Mouse (Mus musculus) cerebellum, adult 2 months (tissue): Measurements from ENCODE around the gene Zfp819. TPM values are rescaled to one million over a fixed set of nuclear protein-coding genes. Genes with fewer than 3 reads are reported as not detected.
"Not testable (repeated sequence)": the region's sequence is repeated elsewhere in the genome, so short reads cannot be mapped to it uniquely, and the experiment has no call there.

Source experiments
- DNase-seq, 2 experiments: peaks; one replicate each; pipeline ENCODE4 v3.0.0; 2021
- H3K27ac ChIP-seq: fragments of 200-500 bp; 2 replicates; pipeline ENCODE4 v1.5.1; 2012; ENCODE audit warnings: low read length, control low read depth, inconsistent platforms; ENCODE audit not compliant: insufficient read depth
- H3K27me3 ChIP-seq: fragments of 200-500 bp; 2 replicates; pipeline ENCODE4 v1.6.1; 2012; ENCODE audit warnings: inconsistent platforms, mild to moderate bottlenecking, low read length, moderate library complexity; ENCODE audit not compliant: control insufficient read depth, insufficient read depth
- H3K4me1 ChIP-seq: fragments of 200-500 bp; 2 replicates; pipeline ENCODE4 v1.6.1; 2011; ENCODE audit warnings: low read length; ENCODE audit not compliant: control insufficient read depth, insufficient read depth
- H3K4me3 ChIP-seq: fragments of 200-500 bp; replicated peaks from 2 replicates; pipeline ENCODE3; 2011; ENCODE audit warnings: mild to moderate bottlenecking, low read depth, low read length, control low read depth; ENCODE audit not compliant: insufficient read depth
- CTCF ChIP-seq: fragments of 200-500 bp; IDR thresholded peaks from 2 replicates; pipeline ENCODE4 v1.5.1; 2011; ENCODE audit warnings: low read depth, mild to moderate bottlenecking, control low read depth, low read length, moderate library complexity, borderline replicate concordance; ENCODE audit not compliant: insufficient read depth
- POLR2A ChIP-seq: fragments of 200-500 bp; IDR thresholded peaks from 2 replicates; pipeline ENCODE4 v1.6.1; 2011; ENCODE audit warnings: low read length, control low read depth, borderline replicate concordance; ENCODE audit not compliant: insufficient read depth
- WGBS: fragments of 180-500 bp; shearing (Covaris S2); methylation state at CpG from one replicate; pipeline ENCODE4 v1.1.7; 2018; 5-methylcytosine and 5-hydroxymethylcytosine counted together
- polyA plus RNA-seq: library from polyadenylated mRNA; depleted of rRNA; stranded (reverse); fragments of >200 nt; gene quantifications from 2 replicates; pipeline ENCODE4 v1.2.3, GENCODE M21; 2012; rRNA removed

Gene Zfp819
- polyA plus RNA-seq, 1 experiment = 0.10 TPM

DNA sequence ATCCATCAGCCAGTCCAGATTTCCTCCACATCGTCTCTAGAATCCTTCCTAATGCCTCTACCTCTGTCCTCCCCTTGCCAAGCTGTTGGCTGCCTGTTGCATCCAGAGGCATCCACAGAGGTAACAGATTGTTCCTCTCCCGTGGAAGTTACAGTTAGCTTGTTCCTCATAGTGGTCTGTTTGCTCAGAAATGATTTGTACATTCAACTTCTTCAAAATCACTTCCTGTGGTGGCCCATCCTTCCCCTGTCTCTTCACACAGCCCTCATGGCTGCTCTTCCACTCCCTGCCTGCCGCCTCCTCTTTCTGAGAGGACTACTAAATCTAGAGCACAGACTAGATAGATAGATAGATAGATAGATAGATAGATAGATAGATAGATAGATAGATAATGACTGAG lies 47.5 kb downstream of the Zfp819 start:
- TF ChIP-seq CTCF (no peak), POLR2A (no peak)
- H3K4me1 ChIP-seq = no peaks in the 10 kb centered on the region
- WGBS = 78% methylated on average over 3 of the region's 3 CpGs
- DNase-seq = no peak
- no peak overlapping the region for H3K4me3 ChIP-seq
- H3K27me3 ChIP-seq = no peaks in the 10 kb centered on the region; the same call in 1 of the 2 replicates
- no peak overlapping the region for H3K27ac ChIP-seq

DNA sequence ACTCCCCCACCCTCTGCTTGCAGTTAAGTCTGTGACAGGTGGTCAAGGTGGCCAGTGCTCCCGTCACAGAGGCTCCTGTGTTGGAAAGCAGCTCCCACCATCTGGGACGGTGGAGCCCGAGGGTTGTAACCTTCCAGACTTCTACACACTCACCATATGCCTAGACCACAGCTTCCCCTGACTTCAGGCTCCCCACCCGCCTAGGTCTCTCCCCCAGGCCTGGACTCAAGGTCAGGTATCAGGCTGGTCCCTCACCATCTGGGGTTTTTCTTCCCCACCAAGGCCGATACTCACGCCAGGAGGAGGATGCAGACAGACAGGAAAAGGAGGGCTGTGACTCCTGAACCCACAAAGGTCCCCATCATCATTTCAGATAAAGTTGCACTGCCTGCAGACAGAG lies 49.3 kb downstream of the Zfp819 start:
- H3K27ac ChIP-seq = no peak overlapping the region
- TF ChIP-seq POLR2A (no peak), CTCF (no peak)
- WGBS = 35% methylated on average over 6 of the region's 6 CpGs

DNA sequence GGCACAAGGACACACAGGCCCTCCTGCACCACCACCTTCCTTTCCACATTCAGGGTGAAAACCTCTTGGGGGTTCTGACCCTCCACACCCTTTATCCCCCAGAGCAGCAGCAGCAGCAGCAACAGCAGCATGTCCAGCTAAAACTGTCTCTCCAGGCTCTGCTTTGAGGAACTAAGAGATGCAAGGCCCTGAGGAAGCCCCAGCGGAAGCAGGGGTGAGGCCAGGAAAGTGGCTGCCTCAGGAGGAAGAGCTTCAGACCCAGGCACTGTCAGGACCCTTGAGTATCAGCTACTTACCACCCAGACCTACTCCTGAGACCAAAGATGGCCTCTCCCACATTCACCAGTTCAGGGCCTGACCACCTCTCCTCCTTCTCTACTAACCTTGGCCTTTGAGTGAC lies 53.0 kb downstream of the Zfp819 start, which contains the start of gene Siglece:
Gene Siglece, minus strand, starts transcription at position 160 of the 400 bp plus-strand sequence.
- WGBS = 83% methylated on average over 1 of the region's 1 CpGs
- Histone ChIP-seq H3K27me3 (no peaks in the 10 kb centered on the region; the same call in 1 of the 2 replicates), H3K27ac (no peak within 1 kb of the TSS), H3K4me3 (no peak within 1 kb of the TSS), H3K4me1 (no peaks in the 10 kb centered on the region)
- DNase-seq = no peak
- TF ChIP-seq POLR2A = no peak
- no peak for TF ChIP-seq CTCF

More for the DNA sequence above, 49.3 kb downstream of the Zfp819 start:
- no peaks in the 10 kb centered on the region for H3K4me1 ChIP-seq
- no peaks in the 10 kb centered on the region; the same call in 1 of the 2 replicates for H3K27me3 ChIP-seq
- H3K4me3 ChIP-seq = no peak overlapping the region
- DNase-seq = no peak

DNA sequence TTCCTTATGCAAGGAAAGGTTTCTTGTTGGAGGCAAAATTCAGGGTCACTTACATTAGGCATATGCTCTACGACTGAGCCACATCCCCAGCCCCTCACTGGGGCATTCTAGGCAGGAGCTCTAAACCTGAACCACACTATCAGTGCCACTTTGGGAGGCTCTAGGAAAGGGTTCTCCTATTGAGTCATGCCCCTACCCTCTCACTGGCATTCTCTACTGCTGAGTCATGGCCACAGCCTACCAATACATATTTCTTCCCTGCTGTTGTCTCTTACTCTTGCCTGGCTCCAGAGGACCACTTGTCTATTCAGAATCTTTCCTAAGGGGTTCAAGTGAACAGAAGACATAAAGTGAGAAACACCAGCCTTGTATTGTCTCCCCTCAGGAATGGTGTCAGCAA lies 55.8 kb downstream of the Zfp819 start:
- Histone ChIP-seq H3K27ac (no peak overlapping the region), H3K4me1 (no peaks in the 10 kb centered on the region), H3K4me3 (no peak overlapping the region), H3K27me3 (no peaks in the 10 kb centered on the region; the same call in 1 of the 2 replicates)
- no peak for TF ChIP-seq POLR2A
- no peak for TF ChIP-seq CTCF
- no peak for DNase-seq
- 84% methylated on average over 1 of the region's 1 CpGs for WGBS

DNA sequence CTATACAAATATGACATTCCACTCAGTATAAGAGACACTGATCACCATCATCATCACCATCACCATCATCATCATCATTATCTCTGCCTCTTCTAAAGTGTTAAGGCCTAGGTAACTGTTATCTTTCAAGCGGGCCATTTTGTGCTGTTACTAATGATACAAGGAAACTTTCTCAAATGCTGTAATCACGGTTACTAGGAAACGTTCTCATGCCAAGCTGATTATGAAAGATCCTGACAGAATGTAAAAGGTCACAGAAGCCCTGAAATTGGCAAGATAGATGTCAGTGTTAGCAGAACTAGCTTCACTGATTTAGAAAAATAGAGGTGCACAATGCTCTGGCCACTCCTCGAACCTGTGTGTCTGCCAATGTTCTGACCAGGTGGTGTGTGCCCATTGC lies 60.3 kb downstream of the Zfp819 start:
- not testable (repeated sequence) for H3K27ac ChIP-seq, H3K4me1 ChIP-seq, H3K4me3 ChIP-seq, H3K27me3 ChIP-seq, DNase-seq
- WGBS = 81% methylated on average over 4 of the region's 4 CpGs

Other genes with a start within 250 kb of the Zfp819 start
- gene Siglecg, start 199.0 kb upstream of the Zfp819 start, polyA plus RNA-seq = 0.19 and 0.52 TPM in 2 replicates
- gene Lim2, start 179.5 kb upstream of the Zfp819 start, polyA plus RNA-seq = not detected in 2 replicates
- 0.25 and 0.27 TPM in 2 replicates for gene Nkg7, start 170.1 kb upstream of the Zfp819 start, polyA plus RNA-seq
- not detected in 2 replicates for gene Cldnd2, start 166.4 kb upstream of the Zfp819 start, polyA plus RNA-seq
- gene Etfb, start 163.1 kb upstream of the Zfp819 start, polyA plus RNA-seq = 102 and 105 TPM in 2 replicates
- gene Gm45233, start 163.0 kb upstream of the Zfp819 start, polyA plus RNA-seq = 0.14 and 0.88 TPM in 2 replicates
- 1.9 and 2.4 TPM in 2 replicates for gene Vsig10l, start 144.0 kb upstream of the Zfp819 start, polyA plus RNA-seq
- 79.6 and 82.4 TPM in 2 replicates for gene Iglon5, start 117.1 kb upstream of the Zfp819 start, polyA plus RNA-seq
- gene 4931406B18Rik, start 101.2 kb upstream of the Zfp819 start, polyA plus RNA-seq = not detected in 2 replicates
- gene Cd33, start 62.7 kb upstream of the Zfp819 start, polyA plus RNA-seq = 1.9 and 2.4 TPM in 2 replicates
- 10.3 and 10.9 TPM in 2 replicates for gene Zfp658, start 44.9 kb upstream of the Zfp819 start, polyA plus RNA-seq
- 11.6 and 13.2 TPM in 2 replicates for gene Zfp719, start 27.6 kb upstream of the Zfp819 start, polyA plus RNA-seq
- 0.13 TPM in 1 of 2 replicates, not detected in the other for gene Ceacam18, start 27.5 kb downstream of the Zfp819 start, polyA plus RNA-seq
- gene Siglece, start 53.0 kb downstream of the Zfp819 start, polyA plus RNA-seq = 0.44 and 0.54 TPM in 2 replicates
- gene Ctu1, start 64.8 kb downstream of the Zfp819 start, polyA plus RNA-seq = 9.2 and 10.0 TPM in 2 replicates
- not detected in 2 replicates for gene Klk14, start 83.2 kb downstream of the Zfp819 start, polyA plus RNA-seq
- not detected in 2 replicates for gene Klk13, start 105.4 kb downstream of the Zfp819 start, polyA plus RNA-seq
- gene Klk12, start 161.7 kb downstream of the Zfp819 start, polyA plus RNA-seq = not detected in 2 replicates
- gene Klk11, start 167.4 kb downstream of the Zfp819 start, polyA plus RNA-seq = not detected in 2 replicates
- gene Klk10, start 173.9 kb downstream of the Zfp819 start, polyA plus RNA-seq = 0.20 and 0.24 TPM in 2 replicates
- gene Klk9, start 184.7 kb downstream of the Zfp819 start, polyA plus RNA-seq = 0.07 and 0.11 TPM in 2 replicates
- gene Klk8, start 190.4 kb downstream of the Zfp819 start, polyA plus RNA-seq = 1.6 and 1.9 TPM in 2 replicates
- not detected in 2 replicates for gene Klk7, start 204.1 kb downstream of the Zfp819 start, polyA plus RNA-seq
- 88.4 and 102 TPM in 2 replicates for gene Klk6, start 217.3 kb downstream of the Zfp819 start, polyA plus RNA-seq
- not detected in 2 replicates for gene Klk5, start 234.8 kb downstream of the Zfp819 start, polyA plus RNA-seq